Mouse (Mus musculus): ENCODE data around the gene Mxra8.

GRCm38 (mm10) chr4:155846871-155847578 is 7.5 kb downstream of the Mxra8 start, which contains the start of gene Dvl1:
- TF ChIP-seq CTCF (IDR thresholded peaks at IDR 0.05; ENCODE audit: low read depth) = peak; percentile 63
- no peak for TF ChIP-seq EP300 (optimal IDR thresholded peaks at IDR 0.05)

All from stomach, postnatal 0 days (tissue).